Mouse (Mus musculus) CD4-positive helper T cell, adult 2 months (primary cell): ENCODE results near the gene Acap1.
"Not testable (repeated sequence)": the region's sequence is repeated elsewhere in the genome, so short reads cannot be mapped to it uniquely, and the experiment has no call there.

Source experiments
- DNase-seq: peaks from one replicate; pipeline ENCODE4 v3.0.0-alpha.2; 2012; ENCODE audit warnings: low read depth, missing footprints, low spot score

The Acap1 gene

DNA sequence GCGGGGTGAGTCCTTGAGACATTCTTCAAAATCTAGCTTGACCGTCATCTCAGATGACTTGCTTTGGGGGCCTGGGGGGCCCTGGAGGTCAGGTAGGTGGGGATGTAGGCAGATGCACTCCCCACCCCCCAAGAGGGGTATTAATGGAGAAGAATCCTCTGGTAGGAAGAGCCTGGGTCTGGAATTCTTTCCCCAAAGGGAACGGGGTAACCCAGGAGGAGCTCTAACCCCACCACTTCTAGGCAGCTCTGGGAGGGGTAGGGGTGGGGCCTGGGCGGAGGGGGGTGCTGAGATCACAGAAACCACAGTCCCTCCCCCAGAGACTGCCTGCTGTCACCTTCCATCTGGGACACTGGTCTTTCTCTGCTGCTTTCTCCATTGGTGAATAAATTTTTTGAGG, at the start of gene Acap1:
Gene Acap1 (minus strand): TSS at position 249 of the 400 bp plus-strand sequence.
- DNase-seq, result peak; percentile 83

DNA sequence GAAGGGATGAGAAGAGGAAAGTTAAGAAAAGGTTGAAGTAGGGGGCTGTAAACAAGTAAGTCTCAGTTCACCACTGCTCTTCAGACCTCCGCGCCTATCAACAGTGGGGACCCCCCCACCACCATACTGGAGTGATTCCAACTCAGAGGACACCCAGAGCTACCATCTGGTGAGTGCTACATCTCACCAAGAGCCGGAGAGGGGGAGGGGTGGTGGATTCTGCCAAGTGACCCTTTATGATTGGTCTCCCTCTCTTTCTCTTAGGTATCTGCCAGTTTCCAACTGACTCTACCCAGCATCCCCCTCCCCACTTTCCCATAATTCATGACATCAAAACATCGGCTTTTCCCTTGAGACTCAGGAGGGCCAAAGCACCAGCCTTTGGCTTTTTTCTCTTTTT, 45.6 kb upstream of the Acap1 start:
- no peak for DNase-seq

- DNase-seq, result no peak
Observed at GRCm38 (mm10) chr11:69939731-69940130, 44.4 kb upstream of the Acap1 start.

DNA sequence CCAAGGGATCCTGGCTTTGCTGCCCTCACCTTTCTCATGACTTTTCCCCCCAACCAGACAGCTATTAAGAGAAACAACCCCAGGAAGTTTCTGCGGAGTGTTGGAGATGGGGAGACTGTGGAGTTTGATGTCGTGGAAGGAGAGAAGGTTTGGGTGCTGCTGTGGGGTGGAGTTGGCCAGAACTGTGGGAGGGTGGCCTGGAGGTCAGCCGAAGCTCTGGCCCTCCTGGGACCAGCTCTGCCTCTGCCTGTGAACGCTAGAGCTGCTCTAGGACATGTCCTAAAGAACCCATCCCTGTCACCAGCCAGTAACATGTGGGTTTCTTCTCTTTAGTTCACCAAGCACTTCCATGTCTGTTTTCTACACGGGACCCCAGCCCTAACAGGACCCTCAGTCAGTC, 43.8 kb upstream of the Acap1 start:
- DNase-seq, result no peak

DNA sequence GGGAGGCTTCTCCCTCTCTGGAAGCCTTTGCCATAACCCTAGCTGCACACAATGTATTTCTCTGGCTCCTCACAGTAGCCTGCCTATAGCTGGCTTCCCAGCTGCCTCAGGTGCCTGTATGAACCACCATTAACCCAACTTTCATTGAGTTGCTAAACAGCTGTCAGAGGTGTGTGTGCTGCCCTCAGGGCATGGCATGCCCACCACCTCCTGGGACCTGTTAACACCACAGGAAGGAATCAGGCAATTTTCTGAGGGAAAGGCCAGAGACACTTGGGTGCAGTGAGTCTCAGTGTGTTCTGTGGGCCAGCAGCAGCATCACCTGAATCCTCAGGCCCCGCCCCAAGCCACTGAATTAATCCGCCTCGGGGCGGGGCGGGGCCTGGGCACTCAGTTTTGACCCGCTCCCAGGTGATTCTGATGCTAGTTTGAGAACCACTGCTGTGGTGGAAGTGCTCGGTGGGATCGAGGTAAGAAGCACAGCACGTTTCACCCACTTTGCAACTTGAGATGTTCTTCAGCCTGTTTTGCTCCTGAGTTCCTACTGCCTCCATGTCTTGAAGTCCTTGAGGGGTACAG, 43.2 kb upstream of the Acap1 start:
- DNase-seq, result no peak

DNA sequence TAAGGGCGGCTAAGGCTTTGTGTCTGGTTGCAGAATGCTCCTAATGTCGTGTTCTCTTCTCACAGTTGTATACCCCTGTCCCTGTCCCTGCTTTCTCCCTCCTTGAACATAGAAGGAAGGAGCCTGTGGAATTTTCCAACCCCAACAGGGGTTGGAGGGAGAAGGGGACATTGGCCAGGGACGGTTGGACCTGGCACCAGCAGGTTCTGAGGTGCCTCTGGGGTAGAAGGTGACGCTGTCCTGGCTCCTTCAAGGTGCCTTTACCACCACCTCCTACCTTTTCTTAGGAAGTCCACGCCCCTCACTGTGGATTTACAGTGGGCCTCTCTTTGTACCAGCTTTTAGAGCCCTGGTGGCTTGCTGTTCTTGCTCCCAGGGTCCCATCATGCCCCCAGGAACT, 42.5 kb upstream of the Acap1 start:
- no peak for DNase-seq

DNA sequence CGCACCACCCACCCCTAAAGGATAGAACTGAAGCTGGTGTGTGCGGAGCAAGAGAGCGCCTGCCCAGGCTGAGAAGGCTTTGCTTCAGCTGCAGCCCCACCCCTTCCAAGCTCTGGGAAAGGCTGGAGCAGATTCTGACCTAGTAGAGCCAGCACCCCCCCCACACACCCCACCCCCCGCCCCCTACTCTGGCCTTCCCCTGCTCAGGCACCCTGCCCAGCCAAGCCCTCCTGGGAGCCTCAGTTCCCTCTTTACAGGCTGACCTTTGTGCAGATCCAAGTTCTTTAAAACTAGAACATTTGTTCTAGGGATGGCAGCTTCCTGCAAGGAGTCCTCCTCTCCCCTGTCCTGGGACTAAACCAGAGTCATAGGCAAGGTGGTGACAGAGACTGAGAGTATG, 42.0 kb upstream of the Acap1 start:
- no peak for DNase-seq

DNA sequence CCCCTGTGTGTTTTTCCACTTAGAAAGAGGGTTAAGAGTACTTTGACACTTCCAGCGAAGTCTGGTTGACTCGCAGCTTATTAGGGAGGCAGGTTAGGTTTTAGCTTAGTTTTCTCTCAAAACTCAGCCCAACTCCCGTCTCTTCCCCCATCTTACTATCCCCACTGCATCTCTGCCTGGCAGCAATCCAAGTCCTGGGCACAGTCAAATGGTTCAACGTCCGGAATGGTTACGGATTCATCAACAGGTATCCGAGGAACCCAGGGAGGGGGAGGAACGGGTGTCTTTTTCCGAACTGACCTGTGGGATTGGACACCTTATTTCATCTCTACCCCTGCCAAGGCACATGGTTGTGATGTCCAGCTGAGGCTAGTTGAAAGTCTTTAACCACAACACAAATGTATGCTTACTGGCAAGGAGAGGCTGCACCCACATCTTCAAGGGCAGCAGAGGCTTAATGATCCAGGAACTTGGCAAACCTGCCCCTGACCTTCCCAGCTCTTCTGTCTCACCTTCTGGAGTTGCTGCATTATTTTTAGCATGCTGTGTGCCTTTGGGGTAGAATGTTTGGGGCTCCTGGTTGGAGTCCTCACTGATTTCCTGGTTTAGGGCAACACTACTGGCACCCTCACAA, 41.5 kb upstream of the Acap1 start:
- no peak for DNase-seq

- DNase-seq, result peak; percentile 57
Observed at GRCm38 (mm10) chr11:69936156-69936555, 40.8 kb upstream of the Acap1 start.

GRCm38 (mm10) chr11:69935137-69935879, 40.0 kb upstream of the Acap1 start, which contains the start of gene Ybx2:
TSS of gene Ybx2 (plus strand) at chr11:69935796.
- peak; percentile 86 for DNase-seq

DNA sequence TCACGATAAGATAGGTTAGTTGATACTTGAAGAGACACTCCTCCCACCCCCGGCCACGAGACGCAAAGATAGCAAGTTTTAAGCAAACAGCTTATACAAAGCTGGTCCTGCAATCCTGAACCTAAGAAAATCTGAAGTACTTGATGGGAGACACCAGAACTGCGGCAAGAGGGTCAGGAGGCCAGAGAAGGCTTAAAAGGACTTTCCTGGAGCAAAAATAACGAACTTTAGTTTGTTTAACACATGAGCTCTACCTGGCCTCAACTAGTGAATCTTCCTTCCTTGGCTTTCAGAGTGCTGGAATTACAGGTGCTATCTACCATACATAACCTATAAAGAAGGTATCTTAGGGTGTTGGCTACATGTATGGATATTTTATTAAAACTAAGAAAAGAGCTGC, 39.3 kb upstream of the Acap1 start:
- DNase-seq, result no peak

DNA sequence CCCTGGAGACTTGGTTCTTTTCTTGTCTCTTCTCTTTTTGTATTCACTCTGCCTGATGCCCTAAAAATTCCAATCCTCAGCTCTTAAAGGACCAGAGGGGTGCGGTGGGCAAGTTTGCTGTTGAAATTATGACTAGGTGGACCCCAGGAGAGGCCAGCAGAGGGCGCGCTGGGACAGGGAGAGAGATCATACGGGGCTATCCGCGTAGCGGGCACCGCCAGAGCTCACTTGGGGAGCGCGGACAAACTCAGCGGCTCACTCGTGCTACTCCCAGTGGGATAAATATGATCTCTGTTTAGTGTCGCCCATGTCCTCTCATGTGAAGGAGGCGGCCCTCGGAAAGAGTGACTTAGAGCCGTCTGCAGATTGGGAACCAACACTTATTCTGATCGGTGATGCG, 38.8 kb upstream of the Acap1 start:
- DNase-seq, result peak; percentile 84

- DNase-seq, result no peak
Observed at GRCm38 (mm10) chr11:69933066-69933465, 37.7 kb upstream of the Acap1 start.

DNA sequence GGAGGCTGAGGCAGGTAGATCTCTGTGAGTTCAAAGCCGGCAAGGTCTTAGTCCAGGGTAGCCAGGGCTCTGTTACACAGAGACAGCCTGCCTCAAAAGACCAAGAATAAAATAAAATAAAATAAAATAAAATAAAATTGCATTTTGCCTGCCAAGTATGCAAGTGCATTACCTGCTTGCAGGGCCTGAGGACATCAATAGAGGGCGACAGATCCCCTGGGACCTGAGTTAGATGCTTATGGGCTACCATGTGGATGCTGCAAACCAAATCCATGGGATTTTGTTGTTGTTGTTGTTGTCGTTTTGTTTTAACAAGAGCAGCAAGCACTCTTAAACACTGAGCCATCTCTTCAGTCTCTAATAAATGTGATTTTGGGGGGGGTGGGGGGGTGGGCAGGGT, 36.9 kb upstream of the Acap1 start:
- no peak for DNase-seq

GRCm38 (mm10) chr11:69931769-69932168, 36.4 kb upstream of the Acap1 start:
- DNase-seq, result no peak

- no peak for DNase-seq
Observed at GRCm38 (mm10) chr11:69930967-69931537, 35.7 kb upstream of the Acap1 start.

DNA sequence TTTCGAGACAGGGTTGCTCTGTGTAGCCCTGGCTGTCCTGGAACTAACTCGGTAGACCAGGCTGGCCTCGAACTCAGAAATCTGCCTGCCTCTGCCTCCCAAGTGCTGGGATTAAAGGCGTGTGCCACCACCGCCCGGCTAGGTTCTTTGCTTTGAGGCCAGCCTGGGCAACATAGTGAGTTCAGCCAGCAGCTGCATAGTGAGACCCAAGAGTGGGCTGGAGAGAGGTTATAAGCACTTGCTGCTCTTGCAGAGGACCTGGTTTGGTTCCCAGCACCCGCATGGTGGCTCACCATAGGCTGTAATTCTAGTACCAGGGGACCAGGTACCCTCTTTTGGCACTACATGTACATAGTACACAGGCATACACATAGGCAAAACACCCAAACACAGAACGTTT, 34.8 kb upstream of the Acap1 start:
- not testable (repeated sequence) for DNase-seq

DNA sequence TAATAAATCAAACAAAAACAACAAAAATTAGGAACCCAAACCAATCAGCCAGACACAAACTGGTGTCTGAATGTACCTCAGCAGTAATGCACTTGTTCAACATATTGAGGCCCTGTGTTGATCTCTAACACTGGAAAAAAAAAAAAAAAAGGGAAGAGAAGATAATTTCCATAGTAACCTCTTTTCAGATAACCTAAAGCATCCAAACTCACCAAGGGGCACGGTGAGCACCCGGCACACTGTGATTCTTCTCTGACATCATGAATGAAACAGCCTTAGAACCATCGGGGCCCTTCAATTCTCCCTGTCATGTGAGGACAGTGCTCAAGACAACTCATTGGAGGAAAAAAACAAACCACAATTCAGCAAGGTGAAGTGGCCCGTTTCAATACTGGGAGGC, 34.4 kb upstream of the Acap1 start:
- DNase-seq, result no peak

DNA sequence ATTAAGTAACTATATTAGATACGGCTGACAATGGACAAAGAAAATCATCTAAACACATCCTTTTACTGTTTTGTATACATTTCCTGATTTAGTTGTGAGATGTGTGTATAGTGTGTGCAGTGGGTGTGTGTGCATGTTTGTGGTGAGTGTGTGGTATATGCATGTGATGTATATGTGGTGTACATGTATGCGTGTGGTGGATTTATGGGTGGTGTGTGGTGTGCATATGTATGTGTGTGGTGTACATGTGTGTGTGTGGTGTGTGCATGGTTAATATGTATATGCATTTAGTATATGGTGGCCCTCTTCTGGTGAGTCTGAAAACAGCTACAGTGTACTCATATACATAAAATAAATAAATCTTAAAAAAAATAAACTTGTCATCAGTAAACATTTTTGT, 32.2 kb upstream of the Acap1 start:
- DNase-seq, result no peak

- no peak for DNase-seq
Observed at GRCm38 (mm10) chr11:69922796-69923195, 27.5 kb upstream of the Acap1 start.

GRCm38 (mm10) chr11:69922012-69922756, 26.8 kb upstream of the Acap1 start:
- peak; percentile 52 for DNase-seq
